Mouse (Mus musculus): Measurements from ENCODE around the gene Gramd4. TPM values are rescaled to one million over a fixed set of nuclear protein-coding genes. Genes with fewer than 3 reads are reported as not detected.
"Not testable (repeated sequence)": the region's sequence is repeated elsewhere in the genome, so short reads cannot be mapped to it uniquely, and the experiment has no call there.

Gene Gramd4
- total RNA-seq, 4 experiments from 2014 or later, result 26.1 to 31.8 (median 27.3) TPM

GRCm38 (mm10) chr15:86051152-86051551 is 6.3 kb upstream of the Gramd4 start:
- DNase-seq (ENCODE audit: low spot score), result no peak

- no peak for DNase-seq (ENCODE audit: low spot score)
These were observed 5.5 kb upstream of the Gramd4 start for GRCm38 (mm10) chr15:86051878-86052478.

GRCm38 (mm10) chr15:86053890-86054536 is 3.5 kb upstream of the Gramd4 start:
- peak; percentile 85 for DNase-seq (ENCODE audit: low spot score)

GRCm38 (mm10) chr15:86054861-86055260 is 2.6 kb upstream of the Gramd4 start:
- DNase-seq (ENCODE audit: low spot score), result not testable (repeated sequence)

- no peak for DNase-seq (ENCODE audit: low spot score)
These were observed 1.2 kb upstream of the Gramd4 start for GRCm38 (mm10) chr15:86056221-86056760.

GRCm38 (mm10) chr15:86057908-86058307 is 413 bp downstream of the Gramd4 start:
- DNase-seq (ENCODE audit: low spot score), result no peak

GRCm38 (mm10) chr15:86058394-86058915 is 960 bp downstream of the Gramd4 start:
- DNase-seq (ENCODE audit: low spot score), result peak; percentile 62

GRCm38 (mm10) chr15:86058931-86059834 is 1.7 kb downstream of the Gramd4 start:
- no peak for DNase-seq (ENCODE audit: low spot score)

GRCm38 (mm10) chr15:86059835-86060380 is 2.4 kb downstream of the Gramd4 start:
- DNase-seq (ENCODE audit: low spot score), result no peak

GRCm38 (mm10) chr15:86060581-86060980 is 3.1 kb downstream of the Gramd4 start:
- no peak for DNase-seq (ENCODE audit: low spot score)

- no peak for DNase-seq (ENCODE audit: low spot score)
These were observed 3.7 kb downstream of the Gramd4 start for GRCm38 (mm10) chr15:86061221-86061620.

GRCm38 (mm10) chr15:86061848-86062481 is 4.5 kb downstream of the Gramd4 start:
- DNase-seq (ENCODE audit: low spot score), result no peak

GRCm38 (mm10) chr15:86064191-86064849 is 6.8 kb downstream of the Gramd4 start:
- DNase-seq (ENCODE audit: low spot score), result no peak

GRCm38 (mm10) chr15:86064850-86065229 is 7.3 kb downstream of the Gramd4 start:
- DNase-seq (ENCODE audit: low spot score), result no peak

GRCm38 (mm10) chr15:86065367-86065766 is 7.9 kb downstream of the Gramd4 start:
- no peak for DNase-seq (ENCODE audit: low spot score)

GRCm38 (mm10) chr15:86066836-86067580 is 9.5 kb downstream of the Gramd4 start:
- DNase-seq (ENCODE audit: low spot score), result no peak

- DNase-seq (ENCODE audit: low spot score), result no peak
These were observed 10.1 kb downstream of the Gramd4 start for GRCm38 (mm10) chr15:86067581-86067910.

GRCm38 (mm10) chr15:86067941-86068495 is 10.5 kb downstream of the Gramd4 start:
- DNase-seq (ENCODE audit: low spot score), result no peak

- no peak for DNase-seq (ENCODE audit: low spot score)
These were observed 11.7 kb downstream of the Gramd4 start for GRCm38 (mm10) chr15:86069011-86069791.

All from heart, adult 8-10 months (tissue).